Mouse (Mus musculus) T-helper 2 cell (primary cell): ENCODE measurements around the gene Mast3.

Experiments
- in situ Hi-C: fragments of 300-600 bp; cut with MboI, MseI; formaldehyde crosslinking; loops from one replicate; pipeline ENCODE4 v1.15.1; 2025; ENCODE audit warnings: high pct_unique_total_duplicates

Gene Mast3

GRCm38 (mm10) chr8:70803761-70804480 is 933 bp downstream of the Mast3 start:
- in situ Hi-C loops, result no loop called here

DNA sequence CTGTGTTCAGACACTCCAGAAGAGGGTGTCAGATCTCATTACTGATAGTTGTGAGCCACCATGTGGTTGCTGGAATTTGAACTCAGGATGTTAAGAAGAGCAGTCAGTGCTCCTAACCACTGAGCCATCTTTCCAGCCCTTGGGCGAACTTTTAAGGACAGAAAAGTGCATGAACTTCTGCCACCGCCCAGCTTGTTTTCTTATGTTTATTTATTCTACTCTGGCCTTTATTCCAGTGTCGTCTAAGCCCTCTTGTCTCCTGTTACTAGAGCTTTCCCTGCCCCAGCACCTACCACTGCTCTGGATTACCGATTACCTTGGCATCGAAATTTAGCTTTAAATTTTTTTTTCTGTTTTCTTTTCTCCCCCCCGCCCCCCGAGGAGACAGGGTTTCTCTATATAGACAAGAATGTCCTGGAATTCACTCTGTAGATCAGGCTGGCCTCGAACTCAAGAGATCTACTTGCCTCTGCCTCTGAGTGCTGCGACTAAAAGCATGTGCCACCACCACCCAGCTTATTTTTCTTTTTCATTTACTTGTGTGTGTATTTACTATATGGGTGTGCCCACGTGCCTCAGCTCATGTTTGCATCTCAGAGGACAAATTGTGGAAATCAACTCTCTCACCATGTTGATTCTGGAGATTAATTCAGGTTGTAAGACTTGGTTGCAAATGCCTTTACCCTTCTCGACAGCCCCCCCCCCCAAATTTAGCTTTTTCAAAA is 1.9 kb downstream of the Mast3 start:
- in situ Hi-C loops, result no loop called here

- in situ Hi-C loops, result no loop called here
These were observed 3.0 kb downstream of the Mast3 start for GRCm38 (mm10) chr8:70801830-70802229.

DNA sequence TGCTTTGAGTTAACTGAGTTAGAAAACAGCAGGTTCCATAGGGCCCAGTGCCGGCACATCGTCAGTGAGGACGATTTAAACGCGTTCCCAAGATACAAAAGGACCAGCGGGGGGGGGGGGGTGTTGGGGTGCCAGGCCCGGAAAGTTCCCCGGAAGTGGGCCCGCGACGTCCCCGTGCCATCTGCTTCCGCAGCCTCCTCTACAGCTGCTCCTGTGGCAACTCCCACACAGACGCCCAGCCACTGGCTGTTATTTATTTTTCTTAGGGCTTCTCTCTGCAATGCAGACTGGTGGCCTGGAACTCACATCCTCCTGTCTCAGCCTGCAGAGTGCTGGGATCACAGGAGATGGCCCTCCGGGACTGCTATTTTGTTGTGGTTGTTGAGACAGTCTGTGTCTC is 3.7 kb downstream of the Mast3 start:
- in situ Hi-C loops, result no loop called here

- in situ Hi-C loops, result no loop called here
These were observed 4.2 kb downstream of the Mast3 start for GRCm38 (mm10) chr8:70800648-70801047.

DNA sequence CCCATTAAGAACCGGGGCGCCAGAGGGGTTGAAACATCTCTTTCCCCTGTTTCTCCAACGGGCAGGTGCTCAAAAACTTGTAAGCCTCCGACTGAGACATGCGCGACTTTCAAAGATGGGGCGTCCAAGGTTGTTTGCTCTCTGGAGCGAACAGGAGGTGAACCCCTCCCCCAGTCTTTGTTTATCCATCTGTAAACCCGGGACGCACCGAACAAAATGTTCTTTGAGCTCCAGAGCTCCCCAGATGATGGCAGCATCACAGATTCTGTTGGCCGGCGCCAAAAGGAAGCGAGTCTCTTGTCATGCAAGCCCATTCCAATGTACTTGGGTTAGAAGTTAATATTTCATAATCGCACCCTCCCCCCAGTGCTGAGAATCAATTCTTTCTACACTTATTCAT is 6.6 kb downstream of the Mast3 start:
- in situ Hi-C loops, result no loop called here

DNA sequence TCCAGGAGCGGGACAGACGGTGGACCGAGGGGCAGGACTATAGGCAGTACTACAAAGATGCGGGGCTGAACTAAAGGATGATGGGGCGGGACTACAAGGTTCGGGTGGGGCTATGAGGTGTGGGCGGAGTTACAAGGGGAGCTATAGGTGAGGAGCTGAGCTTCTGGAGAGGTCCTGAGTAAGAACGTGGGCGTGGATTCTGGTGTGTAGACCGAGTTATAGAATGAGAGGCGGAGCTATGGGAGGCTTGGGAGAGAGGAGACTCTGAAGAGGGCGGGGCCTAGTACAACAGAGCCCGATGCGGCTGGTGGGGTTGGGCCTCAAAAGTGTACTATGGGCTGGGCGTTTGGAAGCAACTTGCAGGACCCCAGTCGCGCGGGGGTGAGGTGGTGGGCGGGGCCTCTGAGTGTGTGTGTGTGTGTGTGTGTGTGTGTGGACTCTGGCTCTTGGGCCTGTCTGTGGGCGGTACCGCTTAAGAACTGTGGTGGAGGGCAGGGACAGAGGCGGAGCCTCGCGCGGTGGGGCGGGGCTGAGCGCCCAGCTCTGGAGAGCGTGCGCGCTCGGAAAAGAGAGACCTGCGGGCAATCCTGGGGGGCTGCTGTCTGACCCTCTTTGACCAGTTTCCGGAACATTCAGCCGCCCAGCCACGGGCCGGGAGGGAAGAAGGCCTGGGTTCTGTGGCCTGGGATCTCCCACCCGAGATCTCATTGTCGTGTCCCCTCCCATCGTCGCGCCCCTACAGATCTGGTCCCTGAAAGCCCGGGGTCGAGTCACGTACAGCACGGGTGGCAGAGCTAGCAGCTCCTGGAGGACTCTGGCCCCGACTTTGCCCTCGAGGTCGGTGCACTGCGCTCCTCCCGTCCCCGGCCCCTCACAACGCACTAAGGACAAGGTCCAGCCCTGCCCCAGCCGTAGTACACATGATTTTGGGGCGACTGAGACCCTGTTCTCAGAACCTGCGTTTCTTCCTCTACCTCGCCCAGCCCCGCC is 7.5 kb downstream of the Mast3 start:
- in situ Hi-C loops, result no loop called here

- in situ Hi-C loops, result no loop called here
These were observed 8.3 kb downstream of the Mast3 start for GRCm38 (mm10) chr8:70796403-70797080.

- in situ Hi-C loops, result no loop called here
These were observed 9.5 kb downstream of the Mast3 start for GRCm38 (mm10) chr8:70795370-70795769.

- in situ Hi-C loops, result no loop called here
These were observed 10.6 kb downstream of the Mast3 start for GRCm38 (mm10) chr8:70794215-70794614.

- in situ Hi-C loops, result no loop called here
These were observed 12.2 kb downstream of the Mast3 start for GRCm38 (mm10) chr8:70792700-70793099.

- in situ Hi-C loops, result no loop called here
These were observed 12.7 kb downstream of the Mast3 start for GRCm38 (mm10) chr8:70791975-70792691.

GRCm38 (mm10) chr8:70791294-70791701 is 13.6 kb downstream of the Mast3 start:
- in situ Hi-C loops, result no loop called here

GRCm38 (mm10) chr8:70790846-70791245 is 14.0 kb downstream of the Mast3 start:
- in situ Hi-C loops, result no loop called here

GRCm38 (mm10) chr8:70789046-70789445 is 15.8 kb downstream of the Mast3 start:
- in situ Hi-C loops, result no loop called here

- in situ Hi-C loops, result no loop called here
These were observed 16.8 kb downstream of the Mast3 start for GRCm38 (mm10) chr8:70787941-70788667.

- in situ Hi-C loops, result no loop called here
These were observed 17.8 kb downstream of the Mast3 start for GRCm38 (mm10) chr8:70787051-70787445.

DNA sequence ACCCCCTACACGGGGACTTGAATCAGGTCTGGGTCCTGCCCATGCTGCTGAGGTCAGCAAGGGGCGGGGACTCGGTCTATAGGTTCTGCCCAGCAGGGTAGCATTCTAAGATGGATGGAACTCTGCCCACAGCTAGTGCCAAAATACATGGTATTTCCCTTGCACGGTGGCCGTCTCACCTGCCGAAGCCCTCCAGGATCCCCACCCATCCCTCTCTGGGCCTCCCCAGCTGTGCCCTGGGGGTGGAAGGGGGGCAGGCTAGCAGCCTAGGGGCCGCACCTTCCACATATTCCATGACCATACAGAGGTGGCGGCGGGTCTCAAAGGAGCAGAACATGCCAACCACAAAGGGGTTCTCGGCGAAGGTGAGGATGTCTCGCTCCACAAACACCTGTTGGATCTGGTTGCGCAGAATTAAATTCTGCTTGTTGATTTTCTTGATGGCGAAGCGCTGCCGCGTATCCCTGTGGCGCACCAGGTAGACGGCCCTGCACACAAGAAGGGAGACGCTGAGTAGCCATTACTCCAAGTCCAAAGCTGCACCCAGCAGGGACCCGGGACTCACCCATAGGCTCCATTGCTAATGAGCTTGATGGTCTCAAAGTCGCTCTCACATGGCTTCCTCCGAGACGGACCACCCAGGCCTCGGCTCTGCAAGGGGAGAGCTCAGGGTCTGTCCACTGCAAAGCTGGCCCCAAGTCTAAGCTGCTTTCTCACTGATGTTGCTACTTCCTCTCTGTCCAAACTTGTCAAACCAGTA is 18.4 kb downstream of the Mast3 start:
- in situ Hi-C loops, result no loop called here

DNA sequence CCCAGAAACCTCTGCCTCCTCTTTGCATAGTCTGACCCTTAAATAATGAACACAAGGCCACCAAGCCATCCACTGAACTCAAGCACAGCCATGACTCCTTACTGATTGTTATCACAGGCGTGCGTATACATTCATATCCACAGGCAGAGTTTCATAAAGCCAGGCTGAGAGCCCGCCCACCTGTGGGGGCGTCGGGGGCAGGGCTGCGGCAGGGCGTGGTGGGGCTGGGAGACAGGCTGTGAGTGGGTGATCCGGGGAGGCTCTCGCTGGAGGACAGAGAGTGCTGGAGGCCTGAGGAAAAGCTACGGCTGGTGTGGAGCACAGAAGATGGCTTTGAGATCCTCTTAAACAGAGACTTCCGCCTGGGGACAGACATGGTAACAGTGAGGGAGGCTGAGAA is 24.8 kb downstream of the Mast3 start:
- in situ Hi-C loops, result no loop called here
